Mouse (Mus musculus) midbrain, postnatal 0 days (tissue): ENCODE data around the gene Sun3. TPM values are rescaled to one million over a fixed set of nuclear protein-coding genes. Genes with fewer than 3 reads are reported as not detected.

ENCODE experiments used
- ATAC-seq: fragments of 200-750 bp; cut with Nextera tagmentation; 2 replicates; pipeline ENCODE4 v1.8.0; 2017; ENCODE audit warnings: moderate number of reproducible peaks, mild to moderate bottlenecking, moderate TSS enrichment, moderate library complexity; ENCODE audit not compliant: low FRiP score
- DNase-seq: peaks from one replicate; pipeline ENCODE4 v3.0.0-alpha.2; 2015; ENCODE audit warnings: low spot score
- H3K27ac ChIP-seq: fragments of 300-500 bp; sonication (generic); 2 replicates; pipeline ENCODE4 v1.5.1; 2014; ENCODE audit warnings: low read depth, mild to moderate bottlenecking, low read length, mixed read lengths
- H3K27me3 ChIP-seq: fragments of 300-500 bp; sonication (generic); 2 replicates; pipeline ENCODE4 v1.6.1; 2014; ENCODE audit warnings: low read length, control low read depth, mixed read lengths; ENCODE audit not compliant: insufficient read depth
- H3K36me3 ChIP-seq: fragments of 300-500 bp; sonication (generic); 2 replicates; pipeline ENCODE4 v1.6.1; 2014; ENCODE audit warnings: low read length, control low read depth, mixed read lengths; ENCODE audit not compliant: insufficient read depth
- H3K4me1 ChIP-seq: fragments of 300-500 bp; sonication (generic); 2 replicates; pipeline ENCODE4 v1.6.1; 2014; ENCODE audit warnings: mild to moderate bottlenecking, control low read depth, antibody characterized with exemption, low read length, mixed read lengths; ENCODE audit not compliant: insufficient read depth
- H3K4me2 ChIP-seq: fragments of 300-500 bp; sonication (generic); 2 replicates; pipeline ENCODE4 v1.6.1; 2014; ENCODE audit warnings: low read depth, mild to moderate bottlenecking, low read length, mixed read lengths; ENCODE audit not compliant: poor library complexity, severe bottlenecking
- H3K4me3 ChIP-seq: fragments of 300-500 bp; sonication (generic); 2 replicates; pipeline ENCODE4 v1.5.1; 2014; ENCODE audit warnings: low read depth, mild to moderate bottlenecking, low read length, moderate library complexity
- H3K9ac ChIP-seq: fragments of 300-500 bp; sonication (generic); replicated peaks from 2 replicates; pipeline ENCODE4 v1.6.1; 2014; ENCODE audit warnings: mild to moderate bottlenecking, low read length, moderate library complexity, mixed read lengths; ENCODE audit not compliant: poor library complexity, severe bottlenecking
- H3K9me3 ChIP-seq: fragments of 300-500 bp; sonication (generic); 2 replicates; pipeline ENCODE4 v1.6.1; 2016; ENCODE audit warnings: low read length, control low read depth
- CTCF ChIP-seq: IDR thresholded peaks from 2 replicates; pipeline ENCODE4 v1.5.1; 2016; ENCODE audit warnings: antibody characterized with exemption, mild to moderate bottlenecking
- WGBS: fragments of 180-500 bp; shearing (Covaris S2); extraction: QIAGEN DNeasy Blood & Tissue Kit; methylation state at CpG from one replicate; pipeline ENCODE4 v1.1.7; 2014; 5-methylcytosine and 5-hydroxymethylcytosine counted together
- polyA plus RNA-seq: library from polyadenylated mRNA; unstranded; fragments of >200 nt; fragmentation: Nextera tagmentation; extraction: Ambion mirVana; gene quantifications from 2 replicates; pipeline ENCODE4 v1.2.1, GENCODE M21; 2015
- total RNA-seq: library from RNA; depleted of rRNA; stranded (reverse); fragments of >200 nt; gene quantifications from 2 replicates; pipeline ENCODE4 v1.2.3, GENCODE M21; 2014; rRNA removed

Sun3 gene
- total and polyA plus RNA-seq, 2 experiments from 2014 or later, result not detected

- no peak overlapping the region for H3K27ac ChIP-seq
- H3K9me3 ChIP-seq, result no peaks in the 10 kb centered on the region
- H3K4me1 ChIP-seq, result no peaks in the 10 kb centered on the region
- no peak overlapping the region for H3K4me3 ChIP-seq
- ATAC-seq (no peak), DNase-seq (no peak)
- no peaks in the 10 kb centered on the region for H3K36me3 ChIP-seq
- no peak overlapping the region for H3K9ac ChIP-seq
- no peaks in the 10 kb centered on the region for H3K27me3 ChIP-seq
- no peak for TF ChIP-seq CTCF
- H3K4me2 ChIP-seq, result no peak overlapping the region
- WGBS, result 88% methylated on average over 4 of the region's 4 CpGs
These were observed 70.6 kb downstream of the Sun3 start for GRCm38 (mm10) chr11:8978154-8978553.

GRCm38 (mm10) chr11:8973166-8973565 is 75.6 kb downstream of the Sun3 start, which contains the start of gene Pkd1l1:
TSS of gene Pkd1l1 (minus strand) at chr11:8973266.
- H3K4me2 ChIP-seq, result no peak within 1 kb of the TSS
- WGBS, result 49% methylated on average over 3 of the region's 3 CpGs
- no peak for TF ChIP-seq CTCF
- H3K9ac ChIP-seq, result no peak within 1 kb of the TSS
- no peak within 1 kb of the TSS for H3K4me3 ChIP-seq
- DNase-seq, result no peak
- H3K27ac ChIP-seq, result no peak within 1 kb of the TSS
- H3K9me3 ChIP-seq, result no peaks in the 10 kb centered on the region
- H3K27me3 ChIP-seq, result no peaks in the 10 kb centered on the region
- no peaks in the 10 kb centered on the region for H3K4me1 ChIP-seq
- ATAC-seq, result no peak
- H3K36me3 ChIP-seq, result no peaks in the 10 kb centered on the region

GRCm38 (mm10) chr11:8972093-8972492 is 76.7 kb downstream of the Sun3 start:
- Histone ChIP-seq H3K27me3 (no peaks in the 10 kb centered on the region), H3K4me3 (no peak overlapping the region), H3K4me1 (no peaks in the 10 kb centered on the region), H3K9ac (no peak overlapping the region), H3K36me3 (no peaks in the 10 kb centered on the region), H3K27ac (no peak overlapping the region), H3K9me3 (no peaks in the 10 kb centered on the region), H3K4me2 (no peak overlapping the region)
- TF ChIP-seq CTCF, result no peak
- WGBS, result 89% methylated on average over 6 of the region's 6 CpGs
- ATAC-seq (no peak), DNase-seq (no peak)

GRCm38 (mm10) chr11:8970509-8970908 is 78.3 kb downstream of the Sun3 start:
- WGBS, result 72% methylated on average over 9 of the region's 9 CpGs

GRCm38 (mm10) chr11:8968094-8968493 is 80.7 kb downstream of the Sun3 start:
- no peak overlapping the region for H3K27ac ChIP-seq
- TF ChIP-seq CTCF, result no peak
- ATAC-seq (no peak), DNase-seq (no peak)
- WGBS, result 96% methylated on average over 7 of the region's 7 CpGs
- no peaks in the 10 kb centered on the region for H3K9me3 ChIP-seq
- H3K4me3 ChIP-seq, result no peak overlapping the region
- no peaks in the 10 kb centered on the region for H3K36me3 ChIP-seq
- no peak overlapping the region for H3K9ac ChIP-seq
- H3K4me2 ChIP-seq, result no peak overlapping the region
- H3K27me3 ChIP-seq, result no peaks in the 10 kb centered on the region
- H3K4me1 ChIP-seq, result no peaks in the 10 kb centered on the region

More at GRCm38 (mm10) chr11:8970509-8970908, 78.3 kb downstream of the Sun3 start:
- H3K27ac ChIP-seq, result no peak overlapping the region
- H3K9ac ChIP-seq, result no peak overlapping the region
- no peaks in the 10 kb centered on the region for H3K27me3 ChIP-seq
- H3K4me3 ChIP-seq, result no peak overlapping the region
- H3K4me1 ChIP-seq, result no peaks in the 10 kb centered on the region
- H3K36me3 ChIP-seq, result no peaks in the 10 kb centered on the region
- TF ChIP-seq CTCF, result no peak
- H3K4me2 ChIP-seq, result no peak overlapping the region
- H3K9me3 ChIP-seq, result no peaks in the 10 kb centered on the region
- ATAC-seq (no peak), DNase-seq (no peak)

Other genes with a start within 250 kb of the Sun3 start
- gene Pkd1l1, start 75.7 kb downstream of the Sun3 start, total RNA-seq, result 0.22 and 1.6 TPM in 2 replicates
- gene Pkd1l1, start 75.7 kb downstream of the Sun3 start, polyA plus RNA-seq, result 0.27 and 0.57 TPM in 2 replicates
- gene Hus1, start 37.8 kb downstream of the Sun3 start, total RNA-seq, result 17.0 and 18.9 TPM in 2 replicates
- 7.2 and 8.7 TPM in 2 replicates for gene Hus1, start 37.8 kb downstream of the Sun3 start, polyA plus RNA-seq
- 1.8 and 2.6 TPM in 2 replicates for gene Gm11992, start 397 bp downstream of the Sun3 start, total RNA-seq
- gene Gm11992, start 397 bp downstream of the Sun3 start, polyA plus RNA-seq, result 1.8 and 2.9 TPM in 2 replicates
- gene Upp1, start 69.1 kb upstream of the Sun3 start, total RNA-seq, result 3.9 and 5.9 TPM in 2 replicates
- 2.5 and 3.6 TPM in 2 replicates for gene Upp1, start 69.1 kb upstream of the Sun3 start, polyA plus RNA-seq
- gene Abca13, start 143.0 kb upstream of the Sun3 start, total RNA-seq, result 0.05 and 0.28 TPM in 2 replicates
- gene Abca13, start 143.0 kb upstream of the Sun3 start, polyA plus RNA-seq, result 0.01 and 0.04 TPM in 2 replicates